Mouse (Mus musculus) CD4-positive, CD25-positive, alpha-beta regulatory T cell, adult 2 months (primary cell): ENCODE data around the gene Tnr.

ENCODE experiments used
- DNase-seq: peaks from one replicate; pipeline ENCODE4 v3.0.0-alpha.2; 2012; ENCODE audit warnings: low read depth, low spot score

Gene Tnr

DNA sequence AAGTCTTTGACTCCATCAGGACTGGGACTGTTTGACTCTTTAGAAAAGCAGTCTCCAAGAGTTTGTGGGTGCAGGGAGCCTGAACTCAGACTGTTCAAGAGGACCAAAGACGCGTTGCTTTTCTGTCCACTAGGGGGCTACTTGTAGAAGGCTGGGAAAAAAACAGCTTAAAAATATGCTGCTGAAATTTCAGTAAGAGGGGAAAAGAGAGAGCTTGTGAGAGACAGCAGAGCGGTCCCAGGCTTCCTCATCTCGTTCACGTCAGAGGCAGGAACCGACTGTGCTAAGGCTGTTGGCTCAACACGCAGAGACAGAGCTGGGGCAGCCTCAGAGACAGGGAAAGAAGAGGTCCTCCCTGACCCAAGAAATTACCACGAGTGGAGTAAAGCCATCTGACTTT lies at the start of gene Tnr:
Tnr (plus strand) TSS at position 192 of the 400 bp plus-strand sequence.
- peak; percentile 41 for DNase-seq

DNA sequence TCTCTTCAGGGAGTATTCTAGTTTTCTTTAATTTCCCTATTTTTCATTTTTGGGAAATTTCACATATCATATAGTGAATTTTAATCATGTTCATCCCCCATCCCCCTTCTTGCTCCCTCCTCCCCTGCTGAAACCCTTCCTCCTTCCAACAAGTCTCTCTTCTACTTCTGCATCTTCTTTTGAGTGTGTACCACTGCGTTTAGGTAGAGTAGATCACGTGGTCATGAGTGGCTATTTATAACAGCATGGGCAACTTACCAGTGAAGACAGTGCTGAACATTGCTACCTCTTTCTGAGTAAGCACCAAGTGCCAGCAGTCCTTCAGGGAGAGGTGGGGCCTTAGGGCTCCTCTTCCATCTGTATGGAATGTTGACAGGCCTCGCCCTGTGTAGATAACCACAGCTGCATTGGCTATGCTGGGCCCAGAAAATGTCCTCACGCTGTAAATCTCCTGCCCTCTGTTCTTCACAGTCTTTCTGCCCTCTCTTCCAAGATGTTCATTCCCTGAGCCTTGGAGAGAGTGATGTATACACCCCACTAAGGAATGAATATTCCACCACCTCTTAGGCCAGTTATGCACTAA lies 33.6 kb upstream of the Tnr start:
- DNase-seq: no peak

DNA sequence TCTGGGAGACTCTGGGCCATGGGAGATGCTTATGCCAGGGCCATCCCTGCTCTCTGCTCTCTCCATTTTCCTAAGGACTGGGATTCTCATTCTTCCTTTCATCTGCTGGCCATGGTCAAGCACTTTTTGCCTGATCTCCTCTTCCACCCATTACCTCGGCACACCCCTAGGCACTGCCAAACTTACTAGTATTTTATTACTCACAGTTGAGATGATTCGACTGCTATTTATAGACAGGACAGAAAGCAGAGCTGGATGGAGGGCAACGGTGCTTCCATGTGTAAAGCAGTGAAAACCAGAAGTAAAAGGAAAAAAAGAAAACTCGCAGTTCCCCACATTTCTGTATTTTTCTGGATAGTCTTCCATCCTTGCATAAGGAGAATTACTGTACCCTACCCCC lies 31.0 kb upstream of the Tnr start:
- DNase-seq: no peak

DNA sequence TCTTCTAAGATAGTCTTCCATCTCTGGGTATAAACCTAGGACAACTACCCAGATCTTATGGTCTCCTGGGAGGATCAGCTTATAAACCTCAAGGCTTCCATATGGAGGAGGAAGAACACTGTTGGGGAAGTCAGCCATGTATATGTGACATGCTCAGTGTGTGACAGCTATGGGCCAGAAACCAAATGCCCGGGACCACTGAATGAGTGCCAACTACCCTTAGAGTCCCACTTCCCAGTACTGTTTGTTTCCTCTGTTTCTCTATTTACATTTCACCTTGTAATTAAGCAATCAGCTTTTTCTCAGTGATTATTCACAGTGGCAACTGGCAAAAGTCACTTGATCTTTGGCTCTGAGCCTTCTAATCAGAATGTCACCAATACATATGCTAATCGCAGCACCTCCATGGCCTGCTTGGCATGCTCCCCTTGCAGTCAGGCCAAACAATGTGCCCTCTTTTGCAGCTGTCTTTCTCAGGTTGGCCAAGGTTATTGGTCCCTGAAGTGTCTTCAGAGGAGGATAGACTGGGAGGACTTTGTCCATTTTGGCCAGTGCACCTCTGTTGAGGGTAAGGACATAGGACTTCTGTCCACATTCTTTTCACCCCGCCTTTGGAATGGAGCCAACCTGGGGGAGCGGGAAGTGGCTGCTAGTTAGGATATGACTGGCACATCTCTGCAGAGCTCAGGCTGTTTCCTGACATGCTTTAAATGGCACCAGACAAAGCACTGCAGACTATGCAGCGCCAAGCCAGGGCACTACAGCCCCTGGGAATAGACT lies 29.7 kb upstream of the Tnr start:
- no peak for DNase-seq

DNA sequence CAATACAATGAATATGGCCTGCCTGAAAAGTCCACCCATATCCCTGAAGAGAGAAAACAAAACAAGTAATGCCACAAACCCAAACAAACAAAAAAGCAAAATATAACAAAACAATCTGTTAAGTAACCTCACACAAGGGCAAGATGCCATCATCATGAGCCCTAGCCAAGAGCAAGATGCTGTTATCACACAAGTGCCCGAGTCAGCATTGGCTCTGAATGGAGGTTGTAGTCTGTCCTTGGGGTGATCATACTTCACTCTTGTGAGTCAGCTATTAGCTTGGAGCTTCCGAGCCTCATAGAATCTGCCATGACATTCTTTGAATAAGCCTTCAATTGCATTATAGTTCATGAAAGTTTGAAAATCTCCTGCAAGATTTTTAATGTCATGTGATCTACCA lies 25.3 kb upstream of the Tnr start:
- DNase-seq: no peak

DNA sequence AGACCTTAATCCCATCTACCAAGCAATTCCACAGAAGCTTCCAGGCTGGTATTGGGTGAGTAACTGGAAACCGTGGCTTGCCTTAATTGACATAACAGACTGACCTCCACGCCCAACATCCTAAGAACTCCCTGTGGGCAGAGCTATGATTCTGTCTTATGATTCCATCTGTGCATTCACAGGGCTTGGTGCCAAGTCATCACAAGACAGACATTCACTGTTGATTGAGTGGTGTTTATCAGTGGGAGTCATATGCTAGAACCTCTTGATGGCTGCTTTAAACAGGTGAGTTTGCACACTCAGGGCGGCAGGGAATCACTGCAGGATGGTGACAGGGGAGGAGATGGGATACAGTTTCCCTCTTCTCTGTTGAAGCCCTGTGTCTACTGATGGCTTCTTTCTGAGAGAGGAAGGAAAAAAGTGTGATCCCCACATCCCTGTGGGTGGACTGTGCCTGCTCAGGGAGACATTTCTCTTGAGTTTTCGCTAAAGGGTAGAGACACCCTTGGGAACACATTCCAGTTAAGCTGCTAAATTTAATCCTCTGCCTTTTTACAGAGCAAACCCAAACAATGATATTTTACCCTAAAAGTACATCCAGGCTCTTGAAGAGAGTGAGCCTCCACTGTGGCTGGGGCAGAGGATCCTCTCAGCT lies 23.6 kb upstream of the Tnr start:
- no peak for DNase-seq

DNA sequence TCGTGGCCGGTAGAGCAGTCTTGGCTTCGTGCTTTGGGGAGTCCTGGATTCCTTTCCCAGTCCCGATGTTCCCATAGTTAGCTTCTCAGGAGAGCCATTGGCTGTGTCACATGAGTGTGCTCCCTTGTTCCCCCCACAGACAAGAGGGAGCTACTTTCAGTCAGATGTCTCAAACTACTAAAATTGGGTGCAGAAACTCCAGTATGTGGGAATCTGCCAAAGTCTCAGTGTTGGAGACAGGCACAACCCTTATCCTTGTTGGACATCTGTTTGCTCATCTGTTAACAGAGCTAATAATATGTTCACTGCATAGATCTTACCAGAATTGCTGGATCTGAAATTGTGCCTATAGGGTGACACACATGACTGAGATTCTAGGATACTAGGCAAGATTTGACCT lies 21.7 kb upstream of the Tnr start:
- no peak for DNase-seq

DNA sequence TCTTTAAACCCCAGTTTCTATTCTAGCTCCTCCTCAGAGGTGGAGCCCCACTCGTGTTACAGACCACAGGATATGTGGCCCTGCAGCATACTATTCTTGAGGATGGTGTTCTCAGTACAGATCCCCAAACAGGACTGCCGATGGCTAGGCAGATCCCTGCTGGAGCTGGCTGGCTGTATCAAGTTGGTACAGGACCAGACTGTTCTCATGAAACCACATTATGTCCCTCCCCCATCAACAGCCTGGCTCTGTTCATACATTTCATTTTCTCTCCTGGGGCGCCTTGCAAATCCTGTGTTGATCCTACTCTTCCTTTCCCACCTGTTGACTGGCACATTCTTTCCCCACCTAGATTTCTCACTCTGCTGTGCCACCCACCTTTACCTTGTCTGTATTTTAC lies 12.9 kb upstream of the Tnr start:
- no peak for DNase-seq

DNA sequence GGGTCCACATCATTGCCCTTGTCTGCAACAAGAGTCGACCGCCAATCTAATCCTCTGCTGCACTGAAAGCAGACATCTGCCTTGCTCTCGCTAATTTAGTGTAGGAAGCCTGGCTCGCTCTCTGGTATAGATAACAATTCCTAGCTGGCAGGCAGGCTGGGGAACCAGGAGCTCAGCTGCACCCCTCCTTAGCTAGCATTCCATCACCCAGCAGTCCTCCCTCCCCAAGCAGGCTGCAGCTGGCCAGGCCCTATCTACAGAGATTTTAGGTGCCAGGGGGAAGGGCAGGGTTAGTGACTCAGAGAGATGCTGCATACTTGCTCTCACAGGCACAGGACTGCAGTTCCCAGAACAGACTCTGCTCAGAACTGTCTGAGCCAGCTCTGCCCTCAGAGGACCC lies 5.9 kb upstream of the Tnr start:
- DNase-seq: no peak

DNA sequence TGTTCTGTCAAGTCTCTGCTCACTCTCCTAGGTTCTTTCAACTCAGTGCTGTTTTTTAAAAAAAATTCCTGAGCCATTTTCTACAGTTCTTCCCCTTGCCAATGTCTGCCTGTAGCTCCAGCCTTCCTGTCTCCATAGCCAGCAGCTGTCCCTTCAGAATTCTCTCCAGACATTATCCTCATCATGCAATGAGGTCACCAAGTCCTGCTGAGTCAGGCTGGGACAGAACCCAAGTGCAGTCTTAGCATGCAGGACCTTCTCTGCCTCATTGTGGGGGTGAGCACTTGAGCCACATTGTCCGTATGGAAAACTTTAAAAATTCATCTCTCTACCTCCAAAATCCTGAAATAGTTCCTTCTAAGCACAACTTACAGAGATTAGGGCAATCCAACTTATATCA lies 4.4 kb upstream of the Tnr start:
- DNase-seq: no peak

DNA sequence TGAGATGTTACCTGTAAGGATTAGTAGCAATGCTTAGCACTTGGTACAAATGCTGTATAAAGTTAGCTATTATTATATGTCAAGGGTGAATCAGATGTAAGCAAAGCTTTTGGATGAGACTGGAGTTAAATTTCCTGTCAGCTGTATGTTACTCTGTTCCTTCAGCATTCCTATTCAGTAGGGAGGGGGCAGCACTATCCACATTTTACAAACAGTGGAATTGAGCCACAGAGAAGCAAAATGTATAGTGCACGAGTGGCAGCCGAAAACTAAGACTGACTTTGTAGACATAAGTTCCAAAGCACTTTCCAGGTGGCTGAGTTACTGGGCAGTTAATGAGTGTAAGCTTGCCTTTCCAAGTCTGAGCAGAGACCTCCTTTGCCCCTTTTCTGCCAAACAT lies 500 bp upstream of the Tnr start:
- no peak for DNase-seq

DNA sequence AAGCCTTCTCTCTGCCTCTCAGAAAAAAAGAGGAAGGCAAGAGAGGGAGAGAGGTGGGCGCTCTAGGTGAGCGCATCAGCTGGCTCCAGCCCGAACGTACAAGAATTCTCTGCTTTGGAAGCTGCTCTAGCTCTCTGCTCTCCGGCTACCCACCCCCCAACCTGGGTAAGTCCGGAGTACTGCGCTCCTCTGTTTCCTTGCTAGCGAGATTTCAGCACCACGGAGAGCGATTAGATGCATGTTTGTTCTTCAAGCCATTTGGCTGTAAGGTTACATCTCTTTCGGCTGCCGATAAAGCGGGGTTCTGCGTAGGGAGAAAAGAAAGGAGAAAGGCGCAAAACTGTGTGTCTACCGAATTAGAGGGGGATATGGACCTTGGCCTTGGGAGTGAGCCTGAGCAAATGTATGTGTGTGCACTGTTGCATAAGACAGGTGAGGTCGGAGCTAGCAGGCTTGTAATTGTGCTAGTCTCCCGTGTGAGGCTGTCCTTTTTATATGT lies 531 bp downstream of the Tnr start:
- peak; percentile 42 for DNase-seq

DNA sequence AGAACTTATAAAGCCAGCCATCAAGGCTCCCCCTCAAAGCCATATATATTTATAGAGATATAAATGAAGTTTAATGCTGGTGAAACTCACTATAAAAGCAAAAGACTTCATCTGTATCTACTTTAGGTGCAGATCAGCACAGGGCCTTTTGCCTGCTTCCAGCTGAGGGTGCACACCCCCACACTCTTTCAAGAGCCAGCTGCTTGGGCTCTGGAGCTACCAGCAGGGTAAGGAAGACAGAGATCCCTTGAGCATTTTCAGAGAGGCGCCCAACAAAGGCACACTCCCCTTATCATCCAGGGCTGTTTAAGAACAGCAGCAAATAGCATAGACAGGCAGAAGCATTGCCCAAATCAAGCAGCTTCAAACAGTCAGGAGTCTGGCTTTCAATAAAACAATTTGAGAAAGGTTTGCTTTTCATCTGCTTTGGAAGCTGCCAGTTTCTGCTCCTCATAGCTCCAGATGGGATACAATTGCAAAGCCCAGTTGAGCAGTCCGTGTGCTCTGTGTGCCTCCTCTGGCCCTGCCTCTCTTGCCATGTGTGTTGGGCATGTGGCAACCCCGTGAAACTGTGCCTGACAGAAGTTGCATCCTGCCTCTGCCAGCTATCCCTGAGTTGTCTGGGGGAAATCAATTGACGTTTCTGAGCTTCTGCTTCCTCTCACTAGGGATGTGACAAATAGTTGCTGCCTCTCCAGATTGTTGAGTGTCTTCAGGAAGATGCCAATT lies 9.4 kb downstream of the Tnr start:
- DNase-seq: no peak

DNA sequence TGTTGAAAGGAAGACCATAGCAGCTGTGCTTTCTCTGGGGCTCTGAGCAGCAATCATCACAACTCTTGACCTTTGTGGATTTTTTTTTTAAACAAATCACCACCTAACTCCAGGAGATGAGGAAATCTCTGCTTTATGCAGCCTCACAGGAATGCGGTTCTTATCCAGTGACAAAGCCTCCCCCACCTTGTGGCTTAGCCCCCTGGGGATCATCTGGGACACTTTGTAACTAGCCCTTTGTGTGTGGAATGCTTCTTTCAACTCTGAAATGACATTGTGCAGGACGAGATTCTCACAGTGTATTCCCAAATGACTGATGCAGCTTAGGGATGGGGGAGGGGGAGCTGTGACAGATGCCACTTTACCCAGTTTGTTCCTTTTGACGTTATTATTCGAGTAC lies 12.0 kb downstream of the Tnr start:
- no peak for DNase-seq

DNA sequence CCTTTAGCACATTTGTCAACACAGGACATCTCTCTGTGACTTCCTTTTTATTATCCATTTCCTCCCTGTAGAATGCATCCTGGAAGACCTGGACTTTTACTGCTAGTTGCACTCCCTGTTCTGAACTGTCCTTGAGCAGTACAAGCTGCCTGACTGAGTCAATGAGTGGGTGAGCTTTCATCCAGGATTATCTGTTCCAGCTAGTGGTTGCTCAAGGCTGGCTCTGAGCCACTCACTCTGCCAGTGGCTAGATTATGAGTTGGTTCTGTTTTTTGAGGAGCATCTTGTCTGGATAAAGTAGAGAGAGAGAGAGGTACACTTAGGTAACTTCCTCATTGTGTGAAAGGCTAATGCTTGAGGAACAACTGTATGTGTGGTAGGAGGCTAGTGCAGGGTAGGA lies 14.0 kb downstream of the Tnr start:
- DNase-seq: no peak

DNA sequence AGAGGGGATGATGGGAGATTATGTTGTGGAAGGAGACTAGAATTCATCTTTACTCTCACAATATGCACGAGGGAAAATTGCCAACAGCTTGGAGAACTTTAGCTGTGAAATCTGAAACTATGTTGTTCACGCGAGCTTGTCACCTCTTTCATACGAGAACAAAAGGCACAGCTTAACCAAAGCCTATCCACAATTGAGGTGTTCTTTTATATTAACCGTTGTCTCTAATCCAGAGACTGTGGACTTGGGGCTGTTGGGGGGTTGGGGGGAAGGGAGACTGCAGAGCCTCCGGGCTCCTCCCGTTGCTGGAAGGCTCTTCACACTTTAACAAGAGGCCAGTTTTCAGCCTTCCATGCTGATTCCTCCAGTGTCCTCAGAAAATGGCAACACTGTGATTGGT lies 14.5 kb downstream of the Tnr start:
- DNase-seq: no peak

DNA sequence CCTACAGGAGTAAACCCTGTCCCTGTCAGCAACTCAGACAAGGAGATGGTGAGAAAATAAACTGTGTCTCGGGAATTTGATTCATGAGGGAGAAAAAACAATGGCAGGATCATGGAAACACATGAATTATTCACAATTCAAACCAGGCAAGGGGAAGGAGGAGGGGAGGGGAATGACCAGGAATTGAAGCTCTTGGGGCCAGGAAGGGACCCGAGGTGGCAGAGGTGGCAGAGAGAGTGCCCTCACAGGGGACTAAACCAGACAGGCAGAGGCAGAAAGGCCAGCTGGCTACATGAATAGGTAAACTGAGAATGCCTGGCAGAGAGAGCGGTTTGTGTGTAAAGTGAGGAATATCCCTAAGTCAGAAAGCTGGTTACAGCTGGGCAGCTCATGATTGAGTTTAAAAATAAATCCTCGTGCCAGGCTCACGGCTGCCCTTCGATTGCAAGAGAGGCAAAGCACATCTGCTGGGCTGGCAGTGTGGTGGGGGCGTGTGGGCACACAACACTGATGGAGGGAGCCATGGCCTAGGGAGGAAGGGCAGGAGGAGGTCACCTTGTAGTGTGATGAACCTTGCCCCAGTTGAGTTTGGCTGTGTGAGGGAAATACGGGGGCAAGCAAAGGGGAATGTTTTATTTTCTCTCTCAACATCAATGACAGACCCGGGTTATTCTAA lies 22.0 kb downstream of the Tnr start:
- DNase-seq: no peak

DNA sequence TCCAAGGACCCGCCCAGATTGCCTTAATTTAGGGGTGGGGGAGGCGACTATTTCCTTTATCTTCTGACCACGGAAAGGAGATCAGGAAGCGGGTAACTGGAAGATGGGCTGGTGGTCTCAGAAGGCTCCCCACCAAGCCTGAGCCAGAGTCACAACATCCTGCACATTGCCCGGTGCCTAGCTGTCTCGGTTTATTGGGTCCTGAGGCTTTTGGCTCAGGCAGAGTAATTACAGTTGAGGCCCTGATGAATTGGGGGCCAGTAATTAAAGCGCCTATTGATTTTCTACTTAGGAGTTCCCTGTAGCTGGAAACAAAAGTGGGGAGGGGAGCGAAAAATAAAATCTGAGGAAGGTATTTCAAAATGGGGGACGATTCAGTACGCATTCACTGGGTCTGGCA lies 27.5 kb downstream of the Tnr start:
- DNase-seq: no peak

DNA sequence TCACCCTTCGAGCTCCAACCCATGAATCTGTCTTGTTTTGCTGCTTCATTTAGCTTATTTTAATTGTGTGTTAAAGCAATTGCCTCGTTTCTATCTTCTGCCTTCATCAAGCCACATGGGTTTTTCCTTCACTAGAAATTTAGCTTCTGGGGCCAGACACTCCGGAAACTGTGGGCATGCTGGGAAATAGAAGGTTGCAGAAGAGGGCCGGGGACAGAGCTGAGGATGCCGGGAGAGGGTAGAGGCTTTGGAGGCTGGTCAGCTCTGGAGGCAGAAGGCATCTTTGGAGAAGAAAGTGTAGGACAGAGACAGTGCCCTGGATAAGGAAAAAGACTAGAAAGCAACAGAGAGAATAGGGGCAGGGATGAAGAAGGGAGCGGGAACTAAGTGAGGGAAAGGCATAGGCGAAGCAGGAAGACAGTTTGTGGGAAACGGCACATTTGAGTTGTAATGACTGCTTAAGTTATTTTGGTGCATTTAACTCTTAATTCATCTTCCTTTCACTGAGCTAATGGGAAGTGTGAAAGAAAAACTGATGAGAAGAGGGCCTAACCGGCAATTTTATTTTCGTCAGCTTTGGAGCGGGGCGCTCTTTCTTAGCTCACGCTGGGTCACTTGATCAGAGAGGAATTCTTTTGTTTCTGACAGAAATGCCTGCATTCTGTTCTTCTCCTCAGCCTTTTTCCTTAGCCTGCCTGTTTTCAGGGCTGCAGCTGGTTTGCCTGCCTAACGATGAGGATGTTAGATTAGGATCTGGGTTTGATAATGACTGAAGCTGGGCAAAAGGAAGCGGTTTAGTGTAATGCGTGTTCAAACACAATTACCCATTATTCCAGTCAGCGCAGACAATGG lies 28.2 kb downstream of the Tnr start:
- DNase-seq: no peak

DNA sequence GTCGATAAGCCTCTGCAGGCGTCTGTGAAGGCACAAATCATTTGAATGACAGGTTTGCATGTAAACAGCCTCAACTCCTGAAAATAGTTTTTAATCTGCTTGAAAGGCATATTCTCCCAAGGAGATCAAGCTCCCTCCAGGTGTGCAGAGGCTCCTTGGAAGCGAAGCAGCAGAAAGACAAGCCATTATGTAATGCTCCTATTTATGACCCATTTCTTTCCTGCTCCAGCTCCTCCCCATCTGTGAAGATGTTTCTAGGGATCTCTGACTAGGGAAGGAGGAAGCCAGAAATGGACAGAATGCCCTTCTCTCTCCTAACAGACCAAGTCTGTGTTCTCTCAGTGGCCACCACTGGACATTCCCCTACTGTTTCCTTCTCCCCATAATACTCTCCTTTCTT lies 38.0 kb downstream of the Tnr start:
- DNase-seq: no peak

DNA sequence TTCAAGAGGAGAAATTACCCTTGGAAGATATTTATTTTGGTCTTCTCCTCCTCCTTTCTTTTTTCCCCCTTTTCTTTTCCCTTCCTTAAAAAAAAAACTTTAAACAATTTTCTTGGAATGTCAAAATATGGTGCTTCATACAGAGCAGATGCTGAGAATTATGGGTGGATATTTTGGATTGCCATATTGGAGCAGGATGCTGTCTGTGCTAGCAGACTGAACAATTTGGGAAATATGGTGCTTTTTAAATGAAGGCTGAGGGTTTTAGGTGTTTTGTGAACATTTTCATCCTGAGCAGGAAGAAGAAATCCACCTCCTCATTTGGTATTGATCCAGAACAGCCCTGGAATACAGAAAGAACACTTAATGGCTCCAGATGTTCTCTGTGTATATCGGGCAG lies 41.6 kb downstream of the Tnr start:
- DNase-seq: no peak
